Mouse (Mus musculus) spleen, postnatal 10 days (tissue): ENCODE measurements around the gene Olfr538.
"Not testable (repeated sequence)": the region's sequence is repeated elsewhere in the genome, so short reads cannot be mapped to it uniquely, and the experiment has no call there.

ENCODE experiments used
- DNase-seq, 2 experiments: peaks; one replicate each; pipeline ENCODE4 v3.0.0; 2021 to 2022; ENCODE audit warnings: low spot score in 2 of 2

Gene Olfr538

GRCm38 (mm10) chr7:140567586-140567985 is at the start of gene Olfr538:
Gene Olfr538, plus strand, starts transcription at chr7:140567886.
- DNase-seq = no peak

GRCm38 (mm10) chr7:140539746-140540145 is 27.9 kb upstream of the Olfr538 start:
- DNase-seq = no peak

DNA sequence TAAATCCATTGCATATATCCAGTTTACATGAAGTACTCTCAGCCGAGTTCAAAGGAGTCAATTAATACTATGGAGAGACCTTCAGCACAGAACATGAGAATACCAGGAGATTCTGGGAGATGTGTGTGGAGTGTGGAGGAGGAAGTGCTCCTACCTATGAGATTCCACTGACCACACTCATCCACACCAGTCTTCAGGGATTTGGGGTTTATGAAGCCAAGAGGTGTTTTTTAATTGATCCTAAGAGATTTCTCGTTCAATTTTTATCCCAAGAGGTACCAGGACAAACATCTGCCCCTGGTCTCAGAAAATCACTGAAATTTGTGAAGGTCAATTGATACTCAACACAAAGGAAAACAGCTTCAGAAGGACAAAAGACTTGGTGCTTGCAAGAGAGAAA is 33.3 kb downstream of the Olfr538 start, which contains the start of gene Olfr46:
Olfr46 (plus strand) TSS at position 301 of the 400 bp plus-strand sequence.
- not testable (repeated sequence) for DNase-seq
